Comparison of ENCODE assay signal across 22 mouse cellular contexts in the genomic region with DNA sequence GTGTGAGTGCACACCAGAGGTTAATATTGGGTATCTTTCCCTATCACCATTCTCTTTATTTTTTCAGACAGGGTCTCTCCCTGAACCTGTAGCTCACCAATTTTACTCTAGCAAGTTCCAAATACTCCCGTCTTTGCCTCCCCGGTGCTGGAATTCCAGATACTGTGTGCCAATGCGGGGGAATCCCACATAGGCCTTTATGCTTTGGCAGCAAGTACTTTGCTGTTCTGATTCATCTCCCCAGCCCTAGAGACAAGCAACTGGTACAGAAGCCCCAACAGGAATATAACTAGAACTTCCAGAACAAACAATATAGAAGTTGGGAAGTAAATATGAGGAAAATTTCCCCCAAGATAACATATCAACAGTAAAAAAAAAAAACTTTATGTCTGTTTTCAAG.
"Had no signal": no experiment of that assay in that cellular context is flagged by ENCODE, and none has a peak within 500 bp of the region (broad histone marks: within the 10 kb centered on the region; RNA-seq: fewer than 3 reads in every experiment).

No protein-coding gene starts in this region.

- DNase-seq: heart, postnatal 10 days; heart, postnatal 14 days; heart, postnatal 36 days; heart, postnatal 4 days; kidney, adult 11 months; kidney, adult 18-20 months; kidney, adult 2 months; kidney, adult 8-10 months; kidney, adult 9 months; kidney, postnatal 10 days; kidney, postnatal 14 days; kidney, postnatal 25 days; kidney, postnatal 36 days; kidney, postnatal 4 days; layer of hippocampus, adult 9-11 months; layer of hippocampus, postnatal 36 days had no signal

- ATAC-seq: hindbrain, embryonic 16.5 days; hindbrain, postnatal 0 days; inflammation-experienced regulatory T-cells, adult 6 months; intestine, embryonic 15.5 days; intestine, embryonic 16.5 days; intestine, postnatal 0 days had no signal
